Mouse (Mus musculus) left cerebral cortex, postnatal 14 days (tissue): ENCODE data around the gene Cdc40. TPM values are rescaled to one million over a fixed set of nuclear protein-coding genes. Genes with fewer than 3 reads are reported as not detected.
"Not testable (repeated sequence)": the region's sequence is repeated elsewhere in the genome, so short reads cannot be mapped to it uniquely, and the experiment has no call there.

Experiments used
- DNase-seq, 2 experiments: peaks; one replicate each; pipeline ENCODE4 v3.0.0; 2021 to 2022; ENCODE audit warnings: low spot score in 2 of 2, mixed read lengths in 1 of 2
- intact Hi-C: fragments of 180-260 bp; cut with DNase I; formaldehyde crosslinking; loops from one replicate; pipeline ENCODE4 v1.15.1; 2025
- total RNA-seq, 2 experiments: library from RNA; stranded (reverse); gene quantifications; 2 replicates each; pipeline ENCODE4 v1.2.3; 2021

Cdc40 gene
- total RNA-seq, 2 experiments from 2014 or later: 41.3 to 48.3 TPM

DNA sequence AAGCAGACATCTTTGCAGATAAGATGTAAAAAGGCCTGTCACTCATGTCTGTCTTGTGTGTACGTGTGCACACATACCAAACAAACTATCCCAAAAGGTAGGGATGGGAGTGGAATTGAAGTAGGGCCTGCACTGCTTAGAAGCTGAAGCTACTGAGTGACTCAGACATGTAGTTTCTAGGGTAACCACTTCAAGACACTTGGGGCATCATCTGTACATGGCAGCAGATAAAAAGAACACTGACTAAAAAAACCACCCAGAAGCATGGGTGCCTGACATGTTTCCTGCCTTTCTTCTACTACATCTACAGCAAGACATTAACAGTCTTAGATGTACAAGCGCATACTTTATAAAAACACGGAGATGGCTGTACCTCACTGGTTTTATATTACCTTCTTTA lies 4.9 kb downstream of the Cdc40 start:
- DNase-seq: no peak
- intact Hi-C loops: no loop called here

DNA sequence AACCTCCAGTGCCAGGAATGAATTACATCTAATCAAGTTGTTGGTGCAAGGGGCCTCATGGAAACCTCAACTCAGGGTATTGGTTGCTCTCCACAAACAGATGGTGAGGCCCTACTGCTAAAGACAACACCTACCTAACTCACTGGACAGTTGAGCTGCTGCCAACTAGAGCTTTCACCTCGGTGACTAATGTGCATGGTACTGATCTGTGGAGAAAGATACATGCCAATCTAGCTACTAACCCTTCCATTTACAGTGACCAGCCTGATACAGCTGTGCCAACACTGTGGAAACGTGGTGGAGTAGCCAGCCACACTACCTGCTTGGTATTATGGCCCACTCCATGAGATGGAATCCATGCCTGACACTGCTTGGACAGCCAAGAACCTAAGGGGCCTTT lies 11.1 kb downstream of the Cdc40 start:
- no peak for DNase-seq
- intact Hi-C loops: no loop called here

DNA sequence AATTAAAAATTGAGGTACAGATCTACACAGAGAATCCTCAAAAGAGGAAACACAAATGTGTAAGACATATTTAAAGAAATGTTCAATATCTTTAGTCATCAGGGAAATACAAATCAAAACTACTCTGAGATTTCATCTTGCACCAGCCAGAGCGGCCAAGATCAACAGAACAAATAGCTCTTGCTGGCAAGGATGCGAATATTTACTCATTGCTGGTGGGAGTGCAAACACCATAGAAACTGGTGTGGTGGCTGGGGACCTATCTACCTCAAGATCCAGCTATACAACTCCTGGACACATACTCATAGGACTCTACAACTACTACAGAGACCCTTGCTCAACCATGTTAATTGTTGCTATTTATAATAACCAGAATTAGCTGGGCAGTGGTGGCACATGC lies 11.8 kb downstream of the Cdc40 start:
- no peak for DNase-seq
- intact Hi-C loops: no loop called here

DNA sequence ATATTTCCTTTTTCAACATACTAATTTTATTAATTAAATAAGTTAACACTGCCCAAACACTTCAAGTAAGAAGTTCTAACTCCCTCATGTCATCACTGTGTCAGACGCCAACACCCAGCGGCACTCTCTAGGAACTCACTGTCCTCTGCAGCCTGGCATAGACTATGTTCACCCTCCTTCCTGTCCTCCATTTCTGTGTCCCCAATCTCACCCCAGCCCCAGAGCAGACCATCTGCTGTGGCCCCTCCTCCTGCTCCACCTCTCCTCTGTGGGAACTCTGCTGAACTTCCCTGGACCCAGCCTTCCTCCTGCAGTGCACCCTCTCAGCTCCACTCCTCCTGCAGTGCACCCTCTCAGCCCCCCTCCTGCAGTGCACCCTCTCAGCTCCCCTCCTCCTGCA lies 15.0 kb downstream of the Cdc40 start:
- no peak for DNase-seq
- intact Hi-C loops: no loop called here

DNA sequence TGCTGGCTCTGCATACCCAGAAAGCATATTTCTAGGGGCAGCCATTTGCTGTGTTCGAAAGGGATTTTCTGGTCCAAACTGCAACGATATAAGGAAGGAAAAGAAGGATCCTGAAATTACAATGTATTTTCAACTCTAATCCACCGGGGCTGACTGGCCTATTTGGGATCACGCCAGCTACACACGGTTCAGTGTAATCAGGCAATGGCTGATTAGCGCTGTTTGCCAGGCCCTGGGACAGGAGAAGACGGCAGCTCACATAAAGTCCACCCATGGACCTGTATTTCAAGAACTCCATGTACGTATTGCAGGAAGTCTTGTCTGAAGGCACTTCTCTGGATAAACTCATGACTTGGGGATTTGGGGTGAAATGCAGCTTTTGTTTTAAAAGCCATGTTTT lies 25.5 kb downstream of the Cdc40 start:
- intact Hi-C loops: no loop called here
- DNase-seq: no peak

DNA sequence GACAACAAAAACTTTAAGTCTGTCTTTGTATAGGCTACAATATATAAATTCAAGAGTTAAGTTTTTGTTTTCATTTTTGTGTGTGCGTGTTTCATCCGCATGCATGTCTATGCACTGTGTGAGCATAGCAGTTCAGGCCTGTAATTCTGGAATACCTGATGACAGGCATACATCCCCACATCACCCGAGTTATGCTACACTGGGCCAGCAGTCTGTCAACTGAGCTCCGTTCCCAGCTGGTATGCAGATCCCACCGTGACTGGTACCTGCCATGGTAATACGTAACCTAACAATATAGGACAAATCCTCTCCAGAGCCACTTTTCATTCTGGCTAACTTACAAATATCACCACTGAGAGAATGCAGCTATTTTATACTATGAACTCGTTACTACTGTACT lies 26.4 kb downstream of the Cdc40 start:
- intact Hi-C loops: no loop called here
- no peak for DNase-seq

DNA sequence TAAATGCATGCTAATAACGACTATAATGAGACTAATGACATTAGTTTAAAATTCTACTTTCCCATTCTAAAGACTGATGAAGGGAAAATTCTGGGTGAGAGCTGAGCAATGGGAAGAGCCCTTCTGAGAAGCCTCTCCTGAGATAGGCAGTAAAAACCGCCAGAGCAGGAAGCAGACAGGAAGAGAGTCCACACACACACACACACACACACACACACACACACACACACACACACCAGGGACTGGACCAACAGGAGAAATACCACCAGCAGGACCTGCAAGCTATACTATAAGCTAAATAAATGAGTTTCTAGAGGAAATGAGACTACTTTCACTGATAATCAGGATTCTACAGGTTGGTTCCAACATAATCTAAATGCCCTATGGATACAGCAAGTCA lies 27.5 kb downstream of the Cdc40 start:
- intact Hi-C loops: no loop called here
- no peak for DNase-seq

DNA sequence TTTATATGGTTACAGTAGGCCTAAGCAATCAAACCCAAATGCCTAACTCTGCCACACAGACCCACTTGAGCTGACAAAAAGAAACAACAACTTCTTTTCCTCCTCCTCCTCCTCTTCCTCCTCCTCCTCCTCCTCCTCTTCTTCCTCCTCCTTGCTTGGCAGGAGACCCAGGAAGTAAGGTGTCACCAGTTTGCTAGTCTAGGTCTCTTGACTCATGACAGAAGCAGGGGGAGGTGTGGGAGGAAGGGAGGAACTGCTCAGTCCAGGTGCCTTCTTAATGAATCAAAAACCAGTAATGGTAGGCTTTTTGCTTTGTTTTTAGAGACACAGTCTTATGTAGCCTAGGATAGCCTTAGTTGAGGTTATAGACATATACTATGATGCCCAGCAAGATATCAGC lies 32.0 kb downstream of the Cdc40 start:
- DNase-seq: no peak
- intact Hi-C loops: no loop called here

DNA sequence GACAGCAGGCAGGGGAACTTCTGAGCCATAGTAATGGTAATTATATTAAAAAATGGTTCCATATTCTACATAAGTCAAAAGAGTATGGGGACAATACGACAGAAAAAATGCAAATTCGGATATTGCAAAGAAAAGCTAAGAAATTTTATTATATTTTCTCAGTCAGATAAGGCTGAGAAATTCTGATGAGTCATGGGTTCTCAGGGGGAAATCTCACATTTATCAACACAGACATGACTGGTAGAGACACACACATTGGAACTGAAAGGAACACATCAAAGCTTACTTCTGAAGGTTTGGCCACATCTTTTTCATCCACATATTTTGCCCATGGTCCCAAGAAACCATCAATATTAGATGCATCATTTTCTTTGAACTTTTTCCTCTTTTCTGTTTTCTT lies 32.5 kb downstream of the Cdc40 start:
- intact Hi-C loops: no loop called here
- DNase-seq: no peak

DNA sequence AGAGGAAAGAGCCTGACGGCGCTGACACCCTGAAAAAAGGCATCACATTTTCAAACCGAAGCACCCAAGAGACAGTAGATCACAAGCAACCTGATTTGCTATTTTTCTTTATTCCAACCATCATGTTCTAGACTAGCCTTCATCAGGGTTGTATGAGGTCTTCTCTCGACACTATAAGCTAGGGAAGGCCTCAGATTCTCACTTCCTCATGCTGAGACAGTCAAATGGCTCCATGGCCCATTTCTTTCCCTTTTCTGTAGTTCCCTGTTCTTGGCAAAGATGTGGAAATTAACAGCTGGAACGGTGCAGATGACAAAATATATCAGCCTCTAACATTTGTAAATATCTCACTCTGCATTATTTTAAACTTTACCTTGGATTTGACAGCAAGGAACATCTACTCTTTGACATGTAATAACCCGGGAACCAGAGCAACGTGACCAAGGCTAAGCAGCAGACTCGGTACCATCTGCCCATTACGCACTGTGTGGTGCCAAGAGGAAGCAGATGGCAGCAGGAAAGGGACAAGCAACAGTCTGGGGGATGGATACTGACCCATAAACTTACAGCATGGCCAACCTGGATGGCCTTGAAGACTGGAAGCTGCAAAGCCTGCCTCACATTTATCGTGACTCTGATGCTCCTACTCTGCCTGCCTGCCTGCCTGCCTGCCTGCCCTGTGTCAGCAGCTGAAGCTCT lies 35.8 kb downstream of the Cdc40 start:
- DNase-seq: no peak
- intact Hi-C loops: no loop called here

DNA sequence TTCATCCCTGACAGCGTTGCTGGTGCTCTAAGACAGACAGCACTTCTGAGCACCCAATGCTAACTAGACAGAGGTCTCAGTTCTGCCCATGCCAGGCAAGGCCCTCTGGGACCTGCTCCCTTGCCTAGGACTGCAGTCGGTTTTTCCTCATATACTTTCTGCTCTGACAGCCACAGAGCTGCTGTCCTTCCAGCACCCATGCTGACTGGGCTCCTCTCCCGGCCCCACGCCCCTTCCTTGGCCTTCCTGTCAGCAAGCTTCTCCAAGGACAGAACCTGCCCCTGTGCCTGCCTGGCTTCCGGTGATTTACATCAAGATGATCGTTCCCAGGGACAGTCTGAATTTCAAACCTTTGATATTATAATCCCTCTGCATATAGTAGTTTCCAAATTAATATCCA lies 37.5 kb downstream of the Cdc40 start:
- intact Hi-C loops: no loop called here

DNA sequence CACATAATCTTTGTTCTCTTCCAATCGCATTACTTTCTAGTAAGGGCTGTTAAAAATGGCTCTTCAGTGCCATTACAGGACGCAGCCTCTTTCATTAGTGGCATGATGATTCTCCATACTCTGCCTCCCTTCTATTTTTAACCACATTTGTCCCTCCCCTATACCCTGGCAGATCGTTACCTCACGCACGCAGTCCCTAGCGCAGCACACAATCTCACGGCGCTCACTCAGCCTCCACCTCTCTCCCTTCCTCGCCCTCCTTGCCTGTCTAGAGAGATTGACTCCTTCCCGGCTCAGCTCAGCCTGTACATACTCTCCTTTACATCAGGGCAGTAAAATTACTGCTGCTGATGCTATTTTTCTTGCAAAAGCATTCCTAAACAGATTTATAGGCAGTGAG lies 38.6 kb downstream of the Cdc40 start:
- intact Hi-C loops: loop anchor here (5.0 kb wide), 2 partner anchors 38 to 162 kb away; partner anchors contain the start of genes Cdc40, Mettl24 and Wasf1
- DNase-seq: peak in 1 of 2 experiments; percentile 23

More for the DNA sequence above, 37.5 kb downstream of the Cdc40 start:
- no peak for DNase-seq

DNA sequence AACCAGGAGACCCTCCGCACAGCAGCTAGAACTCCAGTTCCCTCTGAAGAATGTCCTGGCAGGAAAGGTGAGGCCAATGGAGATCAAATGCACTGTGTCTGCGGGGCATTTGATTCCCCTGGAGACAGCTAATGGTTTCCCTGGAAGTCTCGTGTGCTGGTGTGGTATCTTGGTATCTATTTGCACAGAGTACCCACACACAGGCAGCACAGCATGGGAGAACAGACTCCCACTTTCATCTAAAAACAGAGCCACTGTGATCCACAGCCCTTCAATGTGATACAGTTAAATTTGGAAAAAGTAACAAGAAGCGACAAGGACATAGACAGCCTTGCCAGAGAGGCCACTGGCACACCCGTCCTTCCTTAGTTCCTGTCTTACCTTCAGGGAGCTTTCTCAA lies 39.3 kb downstream of the Cdc40 start:
- DNase-seq: peak in 1 of 2 experiments; percentile 73
- intact Hi-C loops: loop anchor here (5.0 kb wide), 2 partner anchors 38 to 162 kb away; partner anchors contain the start of genes Cdc40, Mettl24 and Wasf1

DNA sequence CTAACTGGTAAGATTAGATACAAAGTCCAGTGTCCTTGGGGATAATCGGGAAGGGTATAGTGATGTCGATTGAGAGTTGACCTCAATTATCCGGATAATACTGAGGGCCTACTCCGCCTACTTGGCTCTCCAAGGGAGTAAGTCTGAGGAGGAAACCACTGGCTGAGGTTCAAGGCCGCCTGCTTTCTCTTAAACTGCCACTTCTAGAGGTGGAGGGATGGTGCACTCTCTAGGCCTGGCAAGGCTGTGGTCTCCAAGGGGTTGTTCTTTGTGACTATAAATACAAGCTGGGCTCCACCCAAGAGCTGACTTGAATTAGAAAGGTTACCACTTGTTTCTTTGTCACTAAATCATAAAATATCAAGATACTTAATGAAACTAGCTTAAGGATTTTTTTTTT lies 43.0 kb downstream of the Cdc40 start:
- intact Hi-C loops: loop anchor here (5.0 kb wide), 2 partner anchors 42 to 158 kb away; partner anchors contain the start of genes Cdc40, Mettl24 and Wasf1
- no peak for DNase-seq

DNA sequence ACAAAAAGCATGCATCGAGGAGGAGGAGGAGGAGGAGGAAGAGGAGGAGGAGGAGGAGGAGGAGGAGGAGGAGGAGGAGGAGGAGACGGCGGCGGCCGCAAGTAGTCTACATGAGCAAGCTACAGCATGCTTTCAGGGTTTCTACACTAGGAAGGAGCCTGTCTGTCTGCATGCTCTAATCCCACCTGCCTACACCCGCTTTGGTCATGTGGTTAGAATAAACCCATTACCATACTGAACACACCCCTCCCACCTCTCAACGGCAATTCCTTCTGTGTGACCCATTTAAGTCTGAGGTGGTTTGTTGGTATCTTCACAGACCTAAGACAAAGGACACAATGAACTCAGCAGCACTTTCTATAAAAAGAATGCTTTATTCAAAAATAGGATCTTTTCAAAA lies 51.8 kb downstream of the Cdc40 start:
- intact Hi-C loops: no loop called here

DNA sequence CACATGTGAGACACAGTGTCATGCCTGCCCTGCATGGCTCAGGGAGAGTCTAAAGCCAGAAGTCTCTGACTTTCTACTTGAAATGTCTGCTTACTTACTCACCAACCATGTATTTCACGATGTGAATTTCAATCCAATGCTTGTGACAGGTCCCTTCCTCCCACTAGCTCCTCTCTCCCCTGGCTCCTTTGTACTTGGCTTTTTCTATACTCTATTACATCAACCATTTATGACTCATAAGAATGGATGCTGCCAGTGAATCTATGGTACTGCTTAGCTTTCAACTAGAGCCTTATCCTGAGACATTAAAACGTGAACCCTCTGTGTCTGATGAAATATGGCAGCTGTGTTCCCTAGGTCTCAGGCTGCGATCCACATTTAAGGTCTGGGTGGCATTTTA lies 52.8 kb downstream of the Cdc40 start:
- intact Hi-C loops: no loop called here
- peak in 1 of 2 experiments; percentile 48 for DNase-seq

More for the DNA sequence above, 51.8 kb downstream of the Cdc40 start:
- no peak for DNase-seq

DNA sequence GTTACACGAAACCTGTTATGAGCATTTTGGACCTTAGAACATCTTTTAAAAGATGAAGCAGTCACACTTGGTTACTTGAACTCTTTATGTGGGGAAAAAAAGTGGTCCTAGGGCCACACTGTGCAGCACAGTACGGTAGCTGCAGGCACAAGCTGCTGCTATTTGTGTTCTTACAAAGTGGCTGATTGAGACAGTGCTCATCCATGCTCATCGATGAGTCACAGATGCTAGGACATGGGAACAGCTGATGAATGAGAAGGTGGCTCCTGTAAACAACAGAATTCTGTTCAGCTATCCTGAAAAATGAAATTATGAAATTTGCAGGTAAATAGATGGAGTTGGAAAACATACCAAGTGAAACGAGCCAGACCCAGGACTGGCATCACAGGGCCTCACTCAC lies 55.4 kb downstream of the Cdc40 start:
- DNase-seq: no peak
- intact Hi-C loops: no loop called here

DNA sequence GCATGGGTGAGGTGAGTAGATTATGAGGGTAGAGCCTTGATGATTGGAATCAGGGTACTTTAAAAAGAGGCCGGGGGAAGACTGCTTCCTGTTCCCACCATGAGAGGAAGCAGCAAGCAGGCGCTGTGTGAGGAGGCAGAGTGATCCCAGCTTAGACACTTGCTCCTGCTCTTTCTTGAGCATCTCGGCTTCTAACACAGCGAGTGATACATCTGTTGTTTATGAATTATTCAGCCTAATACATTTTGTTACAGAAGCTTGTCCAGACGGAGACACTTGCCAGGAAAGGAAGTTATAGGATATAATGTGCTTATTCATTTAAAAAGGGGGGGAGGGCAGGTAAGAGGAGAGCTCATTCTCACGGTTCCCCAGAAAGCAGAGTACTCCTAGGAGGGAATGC lies 57.2 kb downstream of the Cdc40 start:
- intact Hi-C loops: no loop called here
- peak in 1 of 2 experiments; percentile 42 for DNase-seq

DNA sequence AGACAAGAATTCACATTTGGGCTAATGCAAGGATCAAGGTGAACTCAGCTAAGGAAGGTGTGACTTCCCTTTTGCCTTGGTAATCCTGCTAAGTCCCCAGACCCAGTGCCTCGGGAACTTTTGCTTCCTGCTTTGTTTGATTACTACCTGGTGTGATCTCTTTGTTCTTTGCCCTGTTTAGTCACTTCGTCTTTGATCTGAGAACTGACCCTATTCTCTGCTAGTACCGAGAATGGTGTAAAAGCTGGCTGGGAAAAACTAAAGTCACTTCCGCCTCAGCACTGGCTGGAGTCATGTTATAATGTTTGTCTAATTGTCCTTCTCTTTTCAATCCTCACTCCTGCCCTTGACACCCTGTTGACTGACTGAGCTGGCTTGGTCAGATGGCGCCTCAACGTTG lies 66.6 kb downstream of the Cdc40 start:
- DNase-seq: no peak
- intact Hi-C loops: no loop called here

DNA sequence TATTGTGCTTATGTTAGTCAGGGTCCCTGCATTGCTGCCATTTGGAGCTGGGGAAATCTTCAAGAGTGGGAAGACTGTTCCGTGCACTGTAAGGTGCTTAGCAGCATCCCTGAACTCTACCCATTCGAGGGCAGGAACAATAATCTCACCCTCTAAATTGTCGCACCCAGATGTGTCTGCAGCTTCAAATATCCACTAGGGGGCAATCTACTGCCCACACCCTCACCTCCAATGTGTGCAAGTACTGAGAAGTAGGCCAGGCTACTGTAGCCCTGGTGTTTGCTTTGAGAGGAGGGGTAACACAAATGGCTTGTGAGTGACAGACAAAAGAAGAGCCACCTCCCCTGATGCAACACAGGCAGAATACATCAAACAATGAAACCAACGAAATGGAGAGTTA lies 69.5 kb downstream of the Cdc40 start:
- intact Hi-C loops: no loop called here
- no peak for DNase-seq

DNA sequence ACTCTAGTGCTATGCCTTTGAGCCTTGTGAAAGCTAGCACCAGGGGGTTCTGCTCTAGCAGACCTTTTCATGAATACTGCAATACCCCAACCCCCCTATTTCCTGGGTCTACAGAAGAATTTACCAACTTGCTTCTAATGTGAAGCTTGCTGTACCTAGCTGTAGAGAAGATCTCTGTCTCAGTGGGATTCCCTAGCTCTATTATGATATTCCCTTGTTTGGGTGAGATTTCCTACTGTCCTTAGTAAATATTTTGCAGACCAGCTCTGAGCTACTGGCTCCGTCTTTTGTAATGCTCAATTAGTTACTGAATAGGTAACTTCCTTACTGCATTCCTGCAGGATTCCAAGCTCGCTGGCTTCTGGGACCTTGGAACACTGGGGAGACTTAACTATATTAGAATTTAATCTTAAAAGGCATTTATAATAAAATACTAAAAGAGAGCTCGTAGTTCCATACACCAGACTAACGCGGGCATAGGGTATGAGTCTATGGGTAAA lies 73.7 kb downstream of the Cdc40 start:
- DNase-seq, intact Hi-C loops: not testable (repeated sequence)
